Mouse (Mus musculus) liver, adult (tissue): ENCODE measurements around the gene Ppp1r16b.

ENCODE experiments used
- GATA4 ChIP-seq: IDR thresholded peaks from 2 replicates; pipeline ENCODE4 v1.6.1; 2014; ENCODE audit warnings: mild to moderate bottlenecking, low read length; ENCODE audit not compliant: insufficient replicate concordance

The Ppp1r16b gene

DNA sequence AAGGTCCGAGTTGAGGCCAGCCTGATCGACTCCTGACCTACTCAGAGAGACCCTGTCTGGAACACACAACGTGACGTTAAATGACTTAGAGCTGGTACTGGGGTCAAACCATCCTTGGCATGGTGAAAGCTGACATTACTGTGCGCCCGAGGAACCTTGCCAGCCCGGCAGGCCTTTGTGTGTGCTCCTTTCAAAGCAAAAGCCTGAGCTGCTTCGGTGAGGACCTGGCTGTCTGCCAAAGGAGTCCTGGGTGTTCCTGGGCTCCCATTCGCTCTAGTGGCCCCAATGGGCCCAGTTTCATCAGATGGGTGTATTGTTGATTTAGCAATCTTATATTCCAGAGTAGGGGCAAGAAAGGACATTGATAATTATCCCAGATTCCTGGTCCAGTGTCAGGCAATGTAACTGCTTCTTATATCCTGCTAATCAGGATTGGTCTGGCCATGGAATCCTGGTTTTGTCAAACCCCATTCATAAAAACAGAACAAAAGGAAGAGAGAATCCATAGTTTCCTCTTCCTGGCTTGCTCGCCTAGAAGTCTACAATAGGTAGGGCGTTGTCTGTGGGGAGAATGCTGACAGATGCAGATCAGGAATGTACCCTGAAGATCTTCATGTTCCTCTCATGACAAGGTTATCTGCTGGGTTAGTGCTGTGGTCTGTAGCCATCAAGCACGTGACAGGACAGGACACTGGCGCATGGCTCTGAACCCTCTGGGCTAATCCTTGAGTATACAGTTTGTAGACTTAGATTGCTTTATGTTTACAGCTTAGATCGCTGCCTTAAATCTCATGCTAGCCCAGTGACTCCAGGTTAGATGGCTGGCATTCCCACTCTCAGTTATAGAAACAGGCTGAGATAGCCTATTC is 122.0 kb downstream of the Ppp1r16b start:
- TF ChIP-seq GATA4 = 0 out of 2 replicates have a peak, but pooled peaks have one; percentile 13

- no peak for TF ChIP-seq GATA4
Measured at GRCm38 (mm10) chr2:158794494-158795004, 129.4 kb downstream of the Ppp1r16b start, which contains the start of gene Dhx35. TSS of gene Dhx35 (plus strand) at chr2:158794807.

- no peak for TF ChIP-seq GATA4
Measured at GRCm38 (mm10) chr2:158795043-158795442, 129.8 kb downstream of the Ppp1r16b start.

DNA sequence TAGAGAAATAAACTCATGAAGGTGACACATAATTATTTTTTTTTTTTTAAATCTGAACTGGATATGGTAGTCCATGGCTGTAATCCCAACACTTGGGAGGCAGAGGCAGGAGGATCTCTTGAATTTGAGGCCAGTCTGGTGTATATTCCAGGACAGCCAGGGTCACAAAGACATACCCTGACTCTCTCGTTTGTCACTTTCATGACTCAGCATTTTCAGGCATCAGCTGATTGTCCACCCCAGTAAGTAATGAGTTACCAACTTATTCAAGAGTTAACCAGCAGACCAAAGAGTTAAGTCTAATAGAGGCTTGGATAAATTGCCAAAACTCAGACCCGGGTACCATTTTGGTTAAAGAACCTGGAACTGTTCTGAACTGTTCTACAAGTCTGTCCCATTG is 130.7 kb downstream of the Ppp1r16b start:
- TF ChIP-seq GATA4 = no peak

DNA sequence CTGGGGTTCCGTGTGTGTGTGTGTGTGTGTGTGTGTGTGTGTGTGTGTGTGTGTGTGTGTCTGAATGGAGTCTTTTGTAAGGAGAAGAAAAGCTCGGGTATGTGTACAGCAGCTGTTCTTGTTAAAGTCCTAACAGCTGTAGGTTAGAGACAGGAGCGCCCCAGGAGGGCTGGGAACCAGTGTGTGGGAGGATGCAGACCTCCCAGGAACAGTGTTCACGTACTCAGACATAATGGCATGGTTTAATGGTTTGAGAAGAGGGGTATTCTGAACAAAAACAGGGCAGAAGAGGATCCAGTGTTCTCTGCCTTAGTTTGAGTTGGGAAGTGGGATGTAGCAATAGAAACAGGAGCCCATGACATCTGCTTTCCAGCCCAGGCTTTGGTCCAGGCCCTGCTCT is 134.1 kb downstream of the Ppp1r16b start:
- no peak for TF ChIP-seq GATA4

GRCm38 (mm10) chr2:158800788-158801187 is 135.6 kb downstream of the Ppp1r16b start:
- TF ChIP-seq GATA4 = no peak

DNA sequence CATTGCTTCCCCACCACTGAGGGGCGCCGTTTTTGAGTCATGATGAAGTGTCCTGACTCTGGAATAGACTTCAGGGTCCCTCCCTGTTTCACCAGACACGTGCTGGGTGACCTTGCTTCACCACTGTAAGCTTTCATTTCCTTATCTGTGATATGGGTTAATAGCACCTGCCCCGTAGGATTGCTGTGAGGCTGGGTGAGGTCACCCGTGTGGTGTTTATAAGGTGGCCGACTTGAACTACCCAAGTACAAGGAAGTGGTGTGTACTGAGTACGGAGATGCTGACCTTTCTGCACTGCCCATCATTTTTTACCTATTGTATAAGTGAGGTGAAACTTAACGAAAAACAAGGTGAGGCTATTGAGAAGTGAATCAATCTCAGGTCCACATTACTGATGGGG is 138.4 kb downstream of the Ppp1r16b start:
- no peak for TF ChIP-seq GATA4

- TF ChIP-seq GATA4 = no peak
Measured at GRCm38 (mm10) chr2:158815686-158816085, 150.5 kb downstream of the Ppp1r16b start.
